Mouse (Mus musculus): ENCODE measurements around the gene Tstd1. TPM values are rescaled to one million over a fixed set of nuclear protein-coding genes. Genes with fewer than 3 reads are reported as not detected.

Gene Tstd1
- polyA plus RNA-seq (2015; fragmentation: Nextera tagmentation; extraction: Ambion mirVana), result 6.8 and 7.5 TPM in 2 replicates

- WGBS, result 88% methylated on average over 5 of the region's 5 CpGs
Observed at GRCm38 (mm10) chr1:171418660-171419059, at the start of gene Tstd1. Gene Tstd1 (plus strand): TSS chr1:171418872.

GRCm38 (mm10) chr1:171369845-171370556, 48.7 kb upstream of the Tstd1 start, which contains the start of gene Nectin4:
Gene Nectin4 (plus strand): TSS chr1:171370099.
- ATAC-seq (replicated peaks; ENCODE audit: low FRiP score), result peak; percentile 63
- 38% methylated on average over 20 of the region's 20 CpGs for WGBS
- peak within 1 kb of the TSS; percentile 56; the same call in 1 of the 2 replicates for H3K27ac ChIP-seq

More at GRCm38 (mm10) chr1:171418660-171419059, at the start of gene Tstd1:
- no peak within 1 kb of the TSS for H3K9ac ChIP-seq
- H3K36me3 ChIP-seq, result peaks cover 65% of the 10 kb centered on the region
- no peak within 1 kb of the TSS for H3K4me2 ChIP-seq
- no peaks in the 10 kb centered on the region for H3K9me3 ChIP-seq (replicated peaks)
- peaks cover 5% of the 10 kb centered on the region; the same call in 1 of the 2 replicates for H3K4me1 ChIP-seq
- no peaks in the 10 kb centered on the region for H3K27me3 ChIP-seq
- no peak within 1 kb of the TSS for H3K4me3 ChIP-seq (replicated peaks)
- ATAC-seq (replicated peaks; ENCODE audit: low FRiP score), result no peak
- no peak within 1 kb of the TSS for H3K27ac ChIP-seq

GRCm38 (mm10) chr1:171372880-171373279, 45.8 kb upstream of the Tstd1 start:
- 50% methylated on average over 3 of the region's 3 CpGs for WGBS
- ATAC-seq (replicated peaks; ENCODE audit: low FRiP score), result no peak
- H3K9me3 ChIP-seq (replicated peaks), result no peaks in the 10 kb centered on the region
- H3K9ac ChIP-seq, result no peak overlapping the region
- no peak overlapping the region for H3K27ac ChIP-seq
- no peaks in the 10 kb centered on the region for H3K36me3 ChIP-seq
- no peak overlapping the region for H3K4me3 ChIP-seq (replicated peaks)
- H3K4me1 ChIP-seq, result peaks cover 44% of the 10 kb centered on the region
- no peak overlapping the region for H3K4me2 ChIP-seq
- H3K27me3 ChIP-seq, result 0 out of 2 replicates have a peak, but pooled peaks cover 5% of the 10 kb centered on the region

More at GRCm38 (mm10) chr1:171369845-171370556, 48.7 kb upstream of the Tstd1 start, which contains the start of gene Nectin4:
- Histone ChIP-seq H3K4me2 (peak within 1 kb of the TSS; percentile 46), H3K27me3 (0 out of 2 replicates have a peak, but pooled peaks cover 5% of the 10 kb centered on the region), H3K4me3 (replicated peaks) (peak within 1 kb of the TSS; percentile 19; the same call in 1 of the 2 replicates), H3K36me3 (no peaks in the 10 kb centered on the region), H3K9me3 (replicated peaks) (no peaks in the 10 kb centered on the region), H3K4me1 (peaks cover 37% of the 10 kb centered on the region), H3K9ac (peak within 1 kb of the TSS; percentile 30)

- H3K4me1 ChIP-seq, result peaks cover 36% of the 10 kb centered on the region
- no peak overlapping the region for H3K27ac ChIP-seq
- WGBS, result 9% methylated on average over 4 of the region's 4 CpGs
- 0 out of 2 replicates have a peak, but pooled peaks cover 5% of the 10 kb centered on the region for H3K27me3 ChIP-seq
- H3K4me3 ChIP-seq (replicated peaks), result no peak overlapping the region
- no peak overlapping the region for H3K4me2 ChIP-seq
- ATAC-seq (replicated peaks; ENCODE audit: low FRiP score), result no peak
- H3K9me3 ChIP-seq (replicated peaks), result no peaks in the 10 kb centered on the region
- no peaks in the 10 kb centered on the region for H3K36me3 ChIP-seq
- H3K9ac ChIP-seq, result no peak overlapping the region
Observed at GRCm38 (mm10) chr1:171373946-171374345, 44.7 kb upstream of the Tstd1 start.

- H3K36me3 ChIP-seq, result no peaks in the 10 kb centered on the region
- no peak overlapping the region for H3K4me3 ChIP-seq (replicated peaks)
- 53% methylated on average over 9 of the region's 9 CpGs for WGBS
- H3K4me2 ChIP-seq, result no peak overlapping the region
- no peak overlapping the region for H3K9ac ChIP-seq
- H3K27me3 ChIP-seq, result peaks cover 18% of the 10 kb centered on the region
- no peak overlapping the region for H3K27ac ChIP-seq
- peaks cover 38% of the 10 kb centered on the region for H3K4me1 ChIP-seq
- ATAC-seq (replicated peaks; ENCODE audit: low FRiP score), result peak; percentile 24; the same call in 1 of the 2 replicates
- H3K9me3 ChIP-seq (replicated peaks), result no peaks in the 10 kb centered on the region
Observed at GRCm38 (mm10) chr1:171375646-171376097, 43.0 kb upstream of the Tstd1 start.

- ATAC-seq (replicated peaks; ENCODE audit: low FRiP score), result no peak
- H3K9me3 ChIP-seq (replicated peaks), result no peaks in the 10 kb centered on the region
- H3K27me3 ChIP-seq, result peaks cover 17% of the 10 kb centered on the region
- H3K9ac ChIP-seq, result no peak overlapping the region
- no peak overlapping the region for H3K4me2 ChIP-seq
- no peak overlapping the region for H3K27ac ChIP-seq
- 87% methylated on average over 6 of the region's 6 CpGs for WGBS
- H3K4me3 ChIP-seq (replicated peaks), result no peak overlapping the region
- H3K36me3 ChIP-seq, result no peaks in the 10 kb centered on the region
- H3K4me1 ChIP-seq, result peaks cover 34% of the 10 kb centered on the region
Observed at GRCm38 (mm10) chr1:171378298-171378697, 40.4 kb upstream of the Tstd1 start.

- 3% methylated on average over 31 of the region's 31 CpGs for WGBS
- peak overlapping the region; percentile 33 for H3K4me3 ChIP-seq (replicated peaks)
- peak; percentile 80 for ATAC-seq (replicated peaks; ENCODE audit: low FRiP score)
- 0 out of 2 replicates have a peak overlapping the region, but pooled peaks have one; percentile 19 for H3K27ac ChIP-seq
- H3K4me1 ChIP-seq, result peaks cover 19% of the 10 kb centered on the region
- H3K9me3 ChIP-seq (replicated peaks), result no peaks in the 10 kb centered on the region
- peak overlapping the region; percentile 63 for H3K4me2 ChIP-seq
- H3K9ac ChIP-seq, result no peak overlapping the region
- H3K27me3 ChIP-seq, result peaks cover 17% of the 10 kb centered on the region
- H3K36me3 ChIP-seq, result no peaks in the 10 kb centered on the region
Observed at GRCm38 (mm10) chr1:171379935-171380599, 38.6 kb upstream of the Tstd1 start.

GRCm38 (mm10) chr1:171382096-171382620, 36.5 kb upstream of the Tstd1 start:
- 77% methylated on average over 11 of the region's 11 CpGs for WGBS
- H3K27me3 ChIP-seq, result peaks cover 17% of the 10 kb centered on the region
- H3K9me3 ChIP-seq (replicated peaks), result no peaks in the 10 kb centered on the region
- H3K9ac ChIP-seq, result no peak overlapping the region
- H3K4me3 ChIP-seq (replicated peaks), result no peak overlapping the region
- H3K4me2 ChIP-seq, result no peak overlapping the region
- no peak overlapping the region for H3K27ac ChIP-seq
- no peaks in the 10 kb centered on the region for H3K36me3 ChIP-seq
- no peak for ATAC-seq (replicated peaks; ENCODE audit: low FRiP score)
- peaks cover 13% of the 10 kb centered on the region for H3K4me1 ChIP-seq

GRCm38 (mm10) chr1:171384361-171384760, 34.3 kb upstream of the Tstd1 start:
- Histone ChIP-seq H3K9me3 (replicated peaks) (no peaks in the 10 kb centered on the region), H3K4me2 (no peak overlapping the region), H3K4me3 (replicated peaks) (no peak overlapping the region), H3K9ac (no peak overlapping the region), H3K27me3 (peaks cover 16% of the 10 kb centered on the region), H3K27ac (no peak overlapping the region), H3K4me1 (peaks cover 15% of the 10 kb centered on the region), H3K36me3 (no peaks in the 10 kb centered on the region)
- ATAC-seq (replicated peaks; ENCODE audit: low FRiP score), result no peak
- WGBS, result 75% methylated on average over 9 of the region's 9 CpGs

- Histone ChIP-seq H3K27ac (no peak overlapping the region), H3K4me3 (replicated peaks) (no peak overlapping the region), H3K9ac (no peak overlapping the region), H3K36me3 (no peaks in the 10 kb centered on the region), H3K4me2 (no peak overlapping the region), H3K4me1 (peaks cover 7% of the 10 kb centered on the region), H3K9me3 (replicated peaks) (no peaks in the 10 kb centered on the region), H3K27me3 (peaks cover 9% of the 10 kb centered on the region)
- 74% methylated on average over 9 of the region's 9 CpGs for WGBS
- ATAC-seq (replicated peaks; ENCODE audit: low FRiP score), result no peak
Observed at GRCm38 (mm10) chr1:171385171-171385570, 33.5 kb upstream of the Tstd1 start.

- no peaks in the 10 kb centered on the region; the same call in 1 of the 2 replicates for H3K27me3 ChIP-seq
- 17% methylated on average over 6 of the region's 6 CpGs for WGBS
- H3K4me3 ChIP-seq (replicated peaks), result no peak overlapping the region
- no peak overlapping the region for H3K4me2 ChIP-seq
- peaks cover 3% of the 10 kb centered on the region; the same call in 1 of the 2 replicates for H3K4me1 ChIP-seq
- peak; percentile 33 for ATAC-seq (replicated peaks; ENCODE audit: low FRiP score)
- H3K9me3 ChIP-seq (replicated peaks), result no peaks in the 10 kb centered on the region
- no peaks in the 10 kb centered on the region for H3K36me3 ChIP-seq
- H3K9ac ChIP-seq, result no peak overlapping the region
- no peak overlapping the region for H3K27ac ChIP-seq
Observed at GRCm38 (mm10) chr1:171387099-171387498, 31.6 kb upstream of the Tstd1 start.
